Mouse (Mus musculus): ENCODE data around the gene Abcc6.

The Abcc6 gene

GRCm38 (mm10) chr7:45928626-45929295, 101.3 kb downstream of the Abcc6 start:
- no peak for DNase-seq

DNA sequence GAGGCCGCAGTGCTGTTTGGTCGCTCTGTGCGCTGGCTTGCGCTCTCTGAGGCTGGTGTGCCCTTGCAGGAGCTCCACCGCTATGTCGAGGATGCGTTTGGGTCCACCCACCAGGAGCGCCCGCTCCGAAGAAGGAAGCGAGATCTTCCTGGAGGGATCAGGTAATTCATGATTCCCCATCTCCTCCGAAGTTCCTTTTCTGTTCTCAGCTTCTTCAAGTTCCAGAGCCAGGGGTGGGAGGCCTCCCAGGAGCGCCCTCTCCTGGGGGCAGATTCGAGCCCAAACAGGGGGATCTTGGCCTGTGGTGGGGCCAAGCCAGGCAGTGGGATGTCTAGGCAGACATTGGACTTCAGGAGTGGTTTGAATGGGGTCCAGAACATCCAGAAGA, 105.7 kb downstream of the Abcc6 start:
- DNase-seq = peak in 1 of 2 experiments; percentile 18

DNA sequence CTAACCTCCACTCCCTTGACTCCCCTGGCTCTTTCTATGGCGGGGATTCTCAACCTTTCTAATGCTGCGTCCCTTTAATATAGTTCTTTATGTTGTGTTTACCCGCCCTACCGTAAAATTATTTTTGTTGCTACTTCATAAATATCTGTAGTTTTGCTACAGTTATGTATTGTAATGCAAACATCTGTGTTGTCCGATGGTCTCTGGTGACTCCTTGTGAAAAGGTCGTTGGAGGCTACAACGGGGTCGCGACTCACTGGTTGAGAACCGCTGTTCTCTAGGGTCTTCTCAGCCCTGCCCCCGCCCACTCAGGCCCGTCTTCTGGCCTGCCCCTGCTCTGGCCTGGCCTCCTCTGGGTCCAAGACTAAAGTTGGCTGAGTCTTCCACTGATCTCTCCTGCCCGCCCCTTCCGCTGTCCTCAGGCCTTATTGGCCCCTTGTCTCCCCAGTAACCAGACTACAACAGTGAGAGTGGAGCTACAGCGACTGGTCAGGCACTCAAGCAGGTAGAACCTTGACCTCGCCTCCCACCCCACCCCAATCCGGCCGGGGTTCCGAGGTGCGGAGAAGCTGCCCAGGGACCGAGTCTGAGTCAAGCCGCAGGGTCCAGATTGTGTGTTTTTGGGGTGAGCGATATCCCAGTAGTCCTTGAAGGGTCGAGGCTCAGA, 106.2 kb downstream of the Abcc6 start, which contains the start of gene Ccdc114:
Gene Ccdc114 (plus strand): TSS at position 311 of the 667 bp plus-strand sequence.
- peak; percentile 39 to 47 for DNase-seq

- DNase-seq = peak; percentile 83 to 90
Observed at GRCm38 (mm10) chr7:45922928-45923761, 107.0 kb downstream of the Abcc6 start.

GRCm38 (mm10) chr7:45921950-45922600, 108.0 kb downstream of the Abcc6 start:
- DNase-seq = no peak

GRCm38 (mm10) chr7:45921242-45921621, 108.9 kb downstream of the Abcc6 start, which contains the start of gene Emp3:
Emp3 (minus strand) TSS chr7:45921404.
- no peak for DNase-seq

GRCm38 (mm10) chr7:45920583-45921241, 109.4 kb downstream of the Abcc6 start:
- DNase-seq = no peak

- DNase-seq = no peak
Observed at GRCm38 (mm10) chr7:45919761-45920160, 110.3 kb downstream of the Abcc6 start.

- no peak for DNase-seq
Observed at GRCm38 (mm10) chr7:45919083-45919671, 110.9 kb downstream of the Abcc6 start.

DNA sequence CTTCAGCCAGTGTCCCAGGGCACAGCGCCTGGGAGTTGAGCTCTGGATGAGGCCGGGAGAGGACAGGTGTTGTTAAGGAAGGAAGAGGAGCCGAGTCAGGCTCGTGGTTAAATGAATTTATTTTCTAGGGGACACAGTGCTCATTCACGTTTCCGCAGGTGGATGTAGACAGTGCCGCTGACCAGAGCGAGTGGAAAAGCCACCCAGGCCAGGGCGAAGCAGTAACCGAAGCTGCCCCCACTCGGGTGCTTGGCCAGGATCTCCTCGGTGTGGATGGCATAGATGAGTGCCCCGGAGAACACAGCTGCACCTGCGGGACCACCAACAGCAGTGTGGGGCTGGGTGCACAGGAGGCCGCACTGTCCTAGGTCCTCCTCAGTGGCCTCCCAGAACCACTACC, 112.2 kb downstream of the Abcc6 start:
- DNase-seq = no peak

Measured in cerebellum, postnatal 25 days (tissue).